Mouse (Mus musculus) CH12.LX (cell line): ENCODE results near the gene Fgd2. TPM values are rescaled to one million over a fixed set of nuclear protein-coding genes. Genes with fewer than 3 reads are reported as not detected.

Source experiments
- DNase-seq: peaks from one replicate; pipeline ENCODE4 v3.0.0-alpha.2; 2013; ENCODE audit errors: extremely low read depth
- H3K27ac ChIP-seq: 2 replicates; pipeline ENCODE4 v1.5.1; 2012; ENCODE audit warnings: low read depth, mild to moderate bottlenecking, control low read depth, moderate library complexity; ENCODE audit not compliant: insufficient read depth
- H3K27me3 ChIP-seq: replicated peaks from 2 replicates; pipeline ENCODE3; 2012; ENCODE audit warnings: inconsistent platforms
- H3K36me3 ChIP-seq, 2 experiments: replicated peaks in 1 of 2; 2 replicates each; pipeline versions ENCODE3 to v1.6.1; 2012; ENCODE audit warnings: inconsistent platforms in 1 of 2, low read length in 1 of 2, mild to moderate bottlenecking in 1 of 2, mixed read lengths in 1 of 2, moderate library complexity in 1 of 2; ENCODE audit not compliant: control insufficient read depth in 1 of 2, insufficient read depth in 1 of 2
- H3K4me1 ChIP-seq, 2 experiments: 2 replicates each; pipeline ENCODE4 v1.6.1; 2012; ENCODE audit warnings: inconsistent platforms in 1 of 2, moderate library complexity in 1 of 2; ENCODE audit not compliant: insufficient read depth in 2 of 2, control insufficient read depth in 1 of 2
- H3K4me2 ChIP-seq: 2 replicates; pipeline ENCODE4 v1.6.1; 2012; ENCODE audit warnings: low read depth, mild to moderate bottlenecking, control low read depth; ENCODE audit not compliant: poor library complexity, insufficient read depth, severe bottlenecking
- H3K4me3 ChIP-seq, 3 experiments: fragments of 150-350 bp in 1 of 3; sonication (generic) in 1 of 3; replicated peaks in 1 of 3; 2 replicates each; pipeline versions ENCODE3 to v1.5.1; 2011 to 2012; ENCODE audit warnings: low read depth in 2 of 3, low read length in 2 of 3, mild to moderate bottlenecking in 2 of 3, moderate library complexity in 2 of 3, control low read depth in 1 of 3, improper control_type of control experiment in 1 of 3, inconsistent platforms in 1 of 3, mixed read lengths in 1 of 3; ENCODE audit not compliant: poor library complexity in 1 of 3
- H3K79me2 ChIP-seq: replicated peaks from 2 replicates; pipeline ENCODE4 v1.6.1; 2012; ENCODE audit warnings: mild to moderate bottlenecking, moderate library complexity; ENCODE audit not compliant: control insufficient read depth, poor library complexity, insufficient read depth, severe bottlenecking; ENCODE audit errors: extremely low read depth
- H3K9ac ChIP-seq: 2 replicates; pipeline ENCODE4 v1.6.1; 2012; ENCODE audit warnings: low read depth, mild to moderate bottlenecking, control low read depth, moderate library complexity; ENCODE audit not compliant: insufficient read depth
- H3K9me3 ChIP-seq: replicated peaks from 2 replicates; pipeline ENCODE3; 2012; ENCODE audit warnings: low read length, inconsistent platforms, mixed read lengths
- BHLHE40 ChIP-seq: IDR thresholded peaks from 2 replicates; pipeline ENCODE4 v1.6.1; 2011; ENCODE audit warnings: mild to moderate bottlenecking, low read depth, low read length, improper control_type of control experiment
- CHD1 ChIP-seq: IDR thresholded peaks from 2 replicates; pipeline ENCODE4 v1.6.1; 2012; ENCODE audit warnings: low read depth, low read length, improper control_type of control experiment, inconsistent platforms
- CTCF ChIP-seq, 2 experiments: IDR thresholded peaks in 1 of 2; conservative IDR thresholded peaks in 1 of 2; 2 replicates each; pipeline ENCODE4 v1.5.1; 2011 to 2012; ENCODE audit warnings: low read depth in 2 of 2, low read length in 2 of 2, improper control_type of control experiment in 1 of 2, inconsistent platforms in 1 of 2, mild to moderate bottlenecking in 1 of 2, moderate library complexity in 1 of 2
- E2F4 ChIP-seq: IDR thresholded peaks from 2 replicates; pipeline ENCODE4 v1.6.1; 2011; ENCODE audit warnings: low read depth, low read length, improper control_type of control experiment; ENCODE audit not compliant: insufficient replicate concordance
- GABPA ChIP-seq: IDR thresholded peaks from 2 replicates; pipeline ENCODE4 v1.6.1; 2012; ENCODE audit warnings: low read depth, low read length, improper control_type of control experiment, inconsistent platforms; ENCODE audit not compliant: insufficient replicate concordance
- HCFC1 ChIP-seq: IDR thresholded peaks from 2 replicates; pipeline ENCODE4 v1.6.1; 2012; ENCODE audit warnings: low read depth, mild to moderate bottlenecking, inconsistent platforms, low read length, improper control_type of control experiment
- KAT2A ChIP-seq: IDR thresholded peaks from 2 replicates; pipeline ENCODE4 v1.6.1; 2012; ENCODE audit warnings: low read length, improper control_type of control experiment, inconsistent platforms; ENCODE audit not compliant: insufficient replicate concordance
- MAX ChIP-seq: IDR thresholded peaks from 2 replicates; pipeline ENCODE4 v1.6.1; 2011; ENCODE audit warnings: low read length, improper control_type of control experiment
- MEF2A ChIP-seq: IDR thresholded peaks from 2 replicates; pipeline ENCODE4 v1.6.1; 2014; ENCODE audit warnings: low read depth, mild to moderate bottlenecking, inconsistent platforms, low read length, improper control_type of control experiment, borderline replicate concordance
- NELFE ChIP-seq: IDR thresholded peaks from 2 replicates; pipeline ENCODE4 v1.6.1; 2011; ENCODE audit warnings: low read depth, low read length, improper control_type of control experiment
- POLR2AphosphoS2 ChIP-seq: IDR thresholded peaks from 2 replicates; pipeline ENCODE4 v1.6.1; 2011; ENCODE audit warnings: low read depth, low read length, improper control_type of control experiment
- RCOR1 ChIP-seq: conservative IDR thresholded peaks from 2 replicates; pipeline ENCODE4 v1.6.1; 2012; ENCODE audit warnings: low read depth, mild to moderate bottlenecking, inconsistent platforms, low read length, improper control_type of control experiment
- SMC3 ChIP-seq: IDR thresholded peaks from 2 replicates; pipeline ENCODE4 v1.6.1; 2011; ENCODE audit warnings: low read depth, low read length, improper control_type of control experiment
- USF1 ChIP-seq: IDR thresholded peaks from 2 replicates; pipeline ENCODE4 v1.6.1; 2014; ENCODE audit warnings: low read depth, mild to moderate bottlenecking, inconsistent platforms, low read length, improper control_type of control experiment
- USF2 ChIP-seq: conservative IDR thresholded peaks from 2 replicates; pipeline ENCODE4 v1.6.1; 2011; ENCODE audit warnings: low read depth, low read length, improper control_type of control experiment
- dilution Hi-C: fragments of 300-500 bp; cut with MboI; formaldehyde crosslinking; loops from 2 replicates; pipeline ENCODE4 v1.14.3; 2020; ENCODE audit warnings: low sequenced_read_pairs; ENCODE audit not compliant: extremely low pct_unique_long_range_greater_than_20kb, extremely low pct_ligation_motif_present
- in situ Hi-C: fragments of 300-500 bp; cut with MboI; formaldehyde crosslinking; loops from 3 replicates; pipeline ENCODE4 v1.14.3; 2019; ENCODE audit warnings: low sequenced_read_pairs, low pct_ligation_motif_present, low pct_unique_long_range_greater_than_20kb, mixed read lengths
- polyA plus RNA-seq: library from polyadenylated mRNA; unstranded; fragments of >175 nt; gene quantifications from 2 replicates; pipeline ENCODE4 v1.2.1, GENCODE M21; 2012; ENCODE audit warnings: low read depth; ENCODE audit not compliant: insufficient read length
- total RNA-seq, 2 experiments: library from RNA; depleted of rRNA; stranded (reverse); fragments of 300-350 nt in 1 of 2; fragments of >200 nt in 1 of 2; gene quantifications; 2 replicates each; pipeline ENCODE4 v1.2.3; 2012 to 2014

Gene Fgd2
- total and polyA plus RNA-seq, 3 experiments, result 41.7 to 54.4 (median 48.3) TPM

- Histone ChIP-seq H3K9ac (no peak overlapping the region), H3K27me3 (no peaks in the 10 kb centered on the region), H3K27ac (no peak overlapping the region; the same call in 1 of the 2 replicates), H3K4me1 (peaks cover 9 to 32% of the 10 kb centered on the region in 2 experiments), H3K36me3 (peaks cover 3 to 15% of the 10 kb centered on the region in 2 experiments), H3K79me2 (no peaks in the 10 kb centered on the region), H3K4me2 (no peak overlapping the region), H3K4me3 (no peak overlapping the region), H3K9me3 (peaks cover 2% of the 10 kb centered on the region)
- no peak for DNase-seq
- in situ Hi-C loops, result no loop called here
- dilution Hi-C loops, result no loop called here
- TF ChIP-seq CTCF (conservative IDR thresholded peaks at IDR 0.05 in 1 of 2, IDR thresholded peaks at IDR 0.05 in 1 of 2; ENCODE audit: low read depth in 2 of 2, low read length in 2 of 2) (no peak), E2F4 (no peak), CHD1 (no peak), USF1 (no peak), SMC3 (no peak), HCFC1 (no peak), USF2 (no peak), KAT2A (no peak)
These were observed 23.2 kb downstream of the Fgd2 start for GRCm38 (mm10) chr17:29383923-29384322.

GRCm38 (mm10) chr17:29384850-29385438, 24.2 kb downstream of the Fgd2 start:
- dilution Hi-C loops (no loop called here), in situ Hi-C loops (no loop called here)
- no peak overlapping the region for H3K9ac ChIP-seq

DNA sequence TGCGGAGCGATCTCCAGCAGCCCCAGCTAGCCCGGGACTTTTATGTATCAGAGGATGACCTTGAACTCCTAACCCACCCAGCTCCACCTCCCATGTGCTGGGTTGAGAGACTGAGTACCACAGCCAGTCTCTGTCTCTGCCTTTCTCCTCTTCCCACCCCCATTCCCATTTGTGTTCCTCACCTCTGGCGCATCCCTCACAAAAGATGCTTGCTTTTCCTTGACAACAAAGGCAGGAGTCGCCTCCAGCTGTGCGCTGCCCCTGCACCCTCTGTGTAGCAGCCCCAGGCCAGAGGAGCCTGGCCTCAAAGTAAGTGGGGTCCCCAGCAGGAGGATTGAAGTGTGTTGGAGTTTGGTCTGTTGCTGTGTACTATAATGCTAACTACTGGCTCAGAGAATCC, 25.0 kb downstream of the Fgd2 start:
- H3K27me3 ChIP-seq, result no peaks in the 10 kb centered on the region
- in situ Hi-C loops, result no loop called here
- TF ChIP-seq POLR2AphosphoS2 (no peak), MEF2A (no peak), E2F4 (no peak), NELFE (no peak), GABPA (no peak), MAX (no peak)
- H3K79me2 ChIP-seq, result no peaks in the 10 kb centered on the region
- no peak overlapping the region for H3K9ac ChIP-seq
- H3K4me3 ChIP-seq, result no peak overlapping the region
- H3K27ac ChIP-seq, result no peak overlapping the region
- H3K4me2 ChIP-seq, result no peak overlapping the region
- peaks cover 9 to 17% of the 10 kb centered on the region in 2 experiments for H3K4me1 ChIP-seq
- peaks cover 2% of the 10 kb centered on the region for H3K9me3 ChIP-seq
- peaks cover 0 to 2% of the 10 kb centered on the region in 2 experiments for H3K36me3 ChIP-seq
- dilution Hi-C loops, result no loop called here
- no peak for DNase-seq

More at GRCm38 (mm10) chr17:29384850-29385438, 24.2 kb downstream of the Fgd2 start:
- Histone ChIP-seq H3K79me2 (no peaks in the 10 kb centered on the region), H3K36me3 (peaks cover 0 to 7% of the 10 kb centered on the region in 2 experiments), H3K27me3 (no peaks in the 10 kb centered on the region), H3K4me2 (no peak overlapping the region), H3K4me1 (peaks cover 9 to 23% of the 10 kb centered on the region in 2 experiments), H3K27ac (no peak overlapping the region)
- DNase-seq, result no peak
- no peak for TF ChIP-seq USF1
- no peak for TF ChIP-seq SMC3
- TF ChIP-seq BHLHE40, result no peak
- no peak for TF ChIP-seq RCOR1
- TF ChIP-seq, all 38 proteins: peak for 0
- Histone ChIP-seq H3K9me3 (peaks cover 2% of the 10 kb centered on the region), H3K4me3 (no peak overlapping the region)
